Mouse (Mus musculus) embryo, embryonic 11 days (tissue): ENCODE data around the gene Ulk4.
"Not testable (repeated sequence)": the region's sequence is repeated elsewhere in the genome, so short reads cannot be mapped to it uniquely, and the experiment has no call there.

Experiments used
- DNase-seq: peaks from one replicate; pipeline ENCODE4 v3.0.0-alpha.2; 2015

The Ulk4 gene

GRCm38 (mm10) chr9:120929081-120929480, 347.9 kb downstream of the Ulk4 start, which contains the start of gene Ctnnb1:
TSS of gene Ctnnb1 (plus strand) at chr9:120929216.
- DNase-seq = no peak

DNA sequence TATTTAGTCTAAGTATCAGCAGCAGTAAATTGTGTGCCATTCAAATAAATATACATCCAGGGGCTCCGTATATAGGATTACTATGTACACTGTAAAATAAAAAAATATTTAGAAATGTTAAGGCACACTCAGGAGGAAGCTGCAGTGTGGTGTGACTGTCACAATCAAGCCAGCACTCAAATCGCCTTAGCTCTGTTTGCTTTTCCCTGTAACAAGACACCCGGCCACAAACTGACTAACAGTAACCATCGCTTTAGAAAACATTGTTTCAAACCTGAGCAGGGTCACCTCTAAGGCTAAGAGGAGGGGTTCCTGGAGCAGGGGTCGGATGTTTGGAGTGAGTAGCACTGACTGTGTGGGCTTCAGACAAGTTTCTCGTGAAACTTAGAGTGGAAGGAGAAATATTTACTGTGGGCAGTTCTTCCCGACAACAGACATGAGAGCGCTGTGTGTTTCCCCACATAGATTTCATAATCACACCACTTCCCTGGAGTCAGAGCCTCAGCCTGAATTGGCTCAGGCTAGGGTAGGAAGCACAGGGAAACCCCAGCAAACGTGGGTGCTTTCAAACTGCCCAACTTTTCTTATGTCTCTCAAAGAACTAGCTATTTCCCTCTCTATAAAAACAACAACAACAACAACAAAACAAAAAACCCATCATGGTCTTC, 349.9 kb downstream of the Ulk4 start:
- no peak for DNase-seq

DNA sequence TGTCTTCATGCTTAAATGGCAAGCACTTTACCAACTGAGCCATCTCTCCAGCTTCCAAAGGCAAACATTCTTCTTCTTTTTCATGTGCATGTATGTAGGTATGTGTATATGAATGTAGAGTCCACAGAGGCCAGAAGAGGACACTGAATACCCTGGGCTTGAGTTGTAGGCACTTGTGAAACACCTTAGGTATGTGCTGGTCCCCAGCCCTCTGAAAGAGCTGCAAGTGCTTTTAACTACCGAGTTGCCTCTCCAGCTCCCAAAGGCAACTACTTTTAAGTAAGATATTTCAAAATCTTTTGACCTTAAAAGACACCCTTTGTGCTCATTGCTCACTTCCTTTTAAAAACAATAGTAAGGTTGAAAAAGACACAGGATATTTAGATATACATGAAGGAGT, 350.9 kb downstream of the Ulk4 start:
- no peak for DNase-seq

GRCm38 (mm10) chr9:120919130-120919529, 357.9 kb downstream of the Ulk4 start:
- no peak for DNase-seq

GRCm38 (mm10) chr9:120918642-120919041, 358.4 kb downstream of the Ulk4 start:
- no peak for DNase-seq

- DNase-seq = no peak
These were observed 358.8 kb downstream of the Ulk4 start for GRCm38 (mm10) chr9:120918211-120918610.

- DNase-seq = not testable (repeated sequence)
These were observed 359.4 kb downstream of the Ulk4 start for GRCm38 (mm10) chr9:120917619-120918018.

GRCm38 (mm10) chr9:120914877-120915459, 362.0 kb downstream of the Ulk4 start:
- no peak for DNase-seq

- DNase-seq = no peak
These were observed 362.6 kb downstream of the Ulk4 start for GRCm38 (mm10) chr9:120914429-120914828.

- no peak for DNase-seq
These were observed 363.8 kb downstream of the Ulk4 start for GRCm38 (mm10) chr9:120913152-120913551.

DNA sequence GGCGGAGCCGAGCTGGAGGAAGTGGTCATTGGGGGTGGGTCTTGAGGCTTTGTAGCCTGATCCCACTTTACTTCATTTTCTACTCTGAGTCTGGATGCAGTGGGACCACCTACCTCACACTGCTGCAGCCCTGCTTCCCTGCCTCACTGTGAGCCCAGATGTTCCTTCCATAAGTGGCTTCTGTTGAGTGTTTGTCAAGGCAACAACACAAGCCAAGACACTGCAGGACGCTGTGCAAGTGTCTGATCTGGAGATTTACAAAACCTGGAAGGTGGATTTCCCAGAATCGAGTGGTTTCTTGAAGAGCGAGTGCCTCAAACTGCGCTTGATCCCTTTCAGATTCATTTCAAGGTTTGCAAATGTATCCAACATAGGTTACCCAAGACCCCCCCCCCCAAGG, 368.5 kb downstream of the Ulk4 start:
- DNase-seq = no peak
